Mouse (Mus musculus) lung, postnatal 0 days (tissue): ENCODE results near the gene Rplp2. TPM values are rescaled to one million over a fixed set of nuclear protein-coding genes. Genes with fewer than 3 reads are reported as not detected.
A peak's percentile ranks its signal among the peaks of the same experiment; 100 is the strongest.

Experiments used
- ATAC-seq: fragments of 200-750 bp; cut with Nextera tagmentation; 2 replicates; pipeline ENCODE4 v1.8.0; 2017; ENCODE audit warnings: moderate library complexity
- DNase-seq: peaks from one replicate; pipeline ENCODE4 v3.0.0-alpha.2; 2016; ENCODE audit warnings: low spot score
- H3K27ac ChIP-seq: fragments of 300-500 bp; sonication (generic); 2 replicates; pipeline ENCODE4 v1.5.1; 2014; ENCODE audit warnings: antibody characterized with exemption, mild to moderate bottlenecking, low read length, mixed read lengths
- H3K27me3 ChIP-seq: fragments of 300-500 bp; sonication (generic); replicated peaks from 2 replicates; pipeline ENCODE4 v1.6.1; 2014; ENCODE audit warnings: low read length, mixed read lengths; ENCODE audit not compliant: insufficient read depth
- H3K36me3 ChIP-seq: fragments of 300-500 bp; sonication (generic); 2 replicates; pipeline ENCODE4 v1.6.1; 2014; ENCODE audit warnings: low read length, mixed read lengths; ENCODE audit not compliant: insufficient read depth
- H3K4me1 ChIP-seq: fragments of 300-500 bp; sonication (generic); 2 replicates; pipeline ENCODE4 v1.6.1; 2014; ENCODE audit warnings: antibody characterized with exemption, low read depth, low read length, mixed read lengths; ENCODE audit not compliant: insufficient read depth
- H3K4me2 ChIP-seq: fragments of 300-500 bp; sonication (generic); replicated peaks from 2 replicates; pipeline ENCODE4 v1.6.1; 2014; ENCODE audit warnings: low read depth, mild to moderate bottlenecking, low read length, moderate library complexity, mixed read lengths
- H3K4me3 ChIP-seq: fragments of 300-500 bp; sonication (generic); 2 replicates; pipeline ENCODE4 v1.5.1; 2014; ENCODE audit warnings: low read depth, low read length
- H3K9ac ChIP-seq: fragments of 300-500 bp; sonication (generic); replicated peaks from 2 replicates; pipeline ENCODE4 v1.6.1; 2014; ENCODE audit warnings: low read depth, mild to moderate bottlenecking
- H3K9me3 ChIP-seq: fragments of 300-500 bp; sonication (generic); 2 replicates; pipeline ENCODE4 v1.6.1; 2016; ENCODE audit warnings: low read length, mixed read lengths
- CTCF ChIP-seq: IDR thresholded peaks from 2 replicates; pipeline ENCODE4 v1.5.1; 2016; ENCODE audit warnings: antibody characterized with exemption, mild to moderate bottlenecking
- EP300 ChIP-seq: IDR thresholded peaks from 2 replicates; pipeline ENCODE4 v1.6.1; 2016; ENCODE audit warnings: antibody characterized with exemption, mild to moderate bottlenecking, control low read depth
- WGBS: fragments of 180-500 bp; shearing (Covaris S2); extraction: QIAGEN DNeasy Blood & Tissue Kit; methylation state at CpG from one replicate; pipeline ENCODE4 v1.1.7; 2014; 5-methylcytosine and 5-hydroxymethylcytosine counted together
- polyA plus RNA-seq: library from polyadenylated mRNA; unstranded; fragments of >200 nt; fragmentation: Nextera tagmentation; extraction: Ambion mirVana; gene quantifications from 2 replicates; pipeline ENCODE4 v1.2.1, GENCODE M21; 2015

The Rplp2 gene
- polyA plus RNA-seq, 1 experiment from 2014 or later = 910 TPM

GRCm38 (mm10) chr7:141437178-141438120, 9.7 kb upstream of the Rplp2 start, which contains the start of gene Slc25a22:
Gene Slc25a22, minus strand, starts transcription at chr7:141437892.
- Histone ChIP-seq H3K9me3 (no peaks in the 10 kb centered on the region), H3K27ac (0 out of 2 replicates have a peak within 1 kb of the TSS, but pooled peaks have one; percentile 20), H3K4me1 (peaks cover 20% of the 10 kb centered on the region), H3K4me2 (peak within 1 kb of the TSS; percentile 86), H3K9ac (peak within 1 kb of the TSS; percentile 36), H3K36me3 (no peaks in the 10 kb centered on the region), H3K4me3 (peak within 1 kb of the TSS; percentile 65), H3K27me3 (no peaks in the 10 kb centered on the region)
- DNase-seq (peak; percentile 87), ATAC-seq (peak; percentile 86)
- TF ChIP-seq CTCF (peak; percentile 83), EP300 (no peak)
- 5% methylated on average over 52 of the region's 53 CpGs for WGBS

- Histone ChIP-seq H3K4me3 (no peak overlapping the region), H3K4me2 (no peak overlapping the region), H3K4me1 (peaks cover 25% of the 10 kb centered on the region), H3K27me3 (no peaks in the 10 kb centered on the region), H3K9me3 (no peaks in the 10 kb centered on the region), H3K27ac (no peak overlapping the region), H3K9ac (no peak overlapping the region), H3K36me3 (no peaks in the 10 kb centered on the region)
- ATAC-seq = no peak
- no peak for DNase-seq
- TF ChIP-seq CTCF (no peak), EP300 (no peak)
- 90% methylated on average over 12 of the region's 12 CpGs for WGBS
These were observed 8.8 kb upstream of the Rplp2 start for GRCm38 (mm10) chr7:141438201-141438968.

GRCm38 (mm10) chr7:141439140-141439679, 8.0 kb upstream of the Rplp2 start:
- no peaks in the 10 kb centered on the region for H3K36me3 ChIP-seq
- WGBS = 93% methylated on average over 10 of the region's 10 CpGs
- no peak overlapping the region for H3K9ac ChIP-seq
- H3K4me3 ChIP-seq = no peak overlapping the region
- ATAC-seq = no peak
- H3K4me1 ChIP-seq = peaks cover 27% of the 10 kb centered on the region
- DNase-seq = no peak
- TF ChIP-seq CTCF = no peak
- TF ChIP-seq EP300 = no peak
- H3K9me3 ChIP-seq = no peaks in the 10 kb centered on the region
- H3K27me3 ChIP-seq = no peaks in the 10 kb centered on the region
- no peak overlapping the region for H3K27ac ChIP-seq
- H3K4me2 ChIP-seq = no peak overlapping the region

GRCm38 (mm10) chr7:141439811-141440210, 7.4 kb upstream of the Rplp2 start:
- H3K9me3 ChIP-seq = no peaks in the 10 kb centered on the region
- H3K4me3 ChIP-seq = no peak overlapping the region
- no peaks in the 10 kb centered on the region for H3K36me3 ChIP-seq
- 96% methylated on average over 11 of the region's 11 CpGs for WGBS
- H3K4me2 ChIP-seq = no peak overlapping the region
- H3K4me1 ChIP-seq = peaks cover 21% of the 10 kb centered on the region
- TF ChIP-seq EP300 = no peak
- TF ChIP-seq CTCF = no peak
- ATAC-seq = no peak
- no peaks in the 10 kb centered on the region for H3K27me3 ChIP-seq
- H3K27ac ChIP-seq = no peak overlapping the region
- no peak for DNase-seq
- H3K9ac ChIP-seq = no peak overlapping the region

GRCm38 (mm10) chr7:141440613-141441012, 6.6 kb upstream of the Rplp2 start:
- TF ChIP-seq CTCF = peak; percentile 85
- no peak for TF ChIP-seq EP300
- Histone ChIP-seq H3K4me1 (peaks cover 18% of the 10 kb centered on the region), H3K4me2 (no peak overlapping the region), H3K9ac (no peak overlapping the region), H3K27ac (no peak overlapping the region), H3K9me3 (no peaks in the 10 kb centered on the region), H3K27me3 (no peaks in the 10 kb centered on the region), H3K36me3 (no peaks in the 10 kb centered on the region), H3K4me3 (no peak overlapping the region)
- 20% methylated on average over 6 of the region's 6 CpGs for WGBS
- peak; percentile 82 for DNase-seq
- ATAC-seq = 0 out of 2 replicates have a peak, but pooled peaks have one; percentile 7

- Histone ChIP-seq H3K4me2 (no peak overlapping the region), H3K36me3 (no peaks in the 10 kb centered on the region), H3K4me3 (no peak overlapping the region), H3K9me3 (no peaks in the 10 kb centered on the region), H3K27ac (no peak overlapping the region), H3K9ac (no peak overlapping the region), H3K4me1 (peaks cover 17% of the 10 kb centered on the region), H3K27me3 (no peaks in the 10 kb centered on the region)
- no peak for DNase-seq
- no peak for ATAC-seq
- 92% methylated on average over 9 of the region's 9 CpGs for WGBS
- no peak for TF ChIP-seq CTCF
- no peak for TF ChIP-seq EP300
These were observed 5.7 kb upstream of the Rplp2 start for GRCm38 (mm10) chr7:141441460-141441859.
